Mouse (Mus musculus) spleen, embryonic (tissue): ENCODE measurements around the gene Atxn1.

Source experiments
- CTCF ChIA-PET: fragments of 350-600 bp; sonication (Branson Sonifier 250); formaldehyde crosslinking; loops from one replicate; lab custom pipeline; 2022; lab: Charles Lee

The Atxn1 gene

DNA sequence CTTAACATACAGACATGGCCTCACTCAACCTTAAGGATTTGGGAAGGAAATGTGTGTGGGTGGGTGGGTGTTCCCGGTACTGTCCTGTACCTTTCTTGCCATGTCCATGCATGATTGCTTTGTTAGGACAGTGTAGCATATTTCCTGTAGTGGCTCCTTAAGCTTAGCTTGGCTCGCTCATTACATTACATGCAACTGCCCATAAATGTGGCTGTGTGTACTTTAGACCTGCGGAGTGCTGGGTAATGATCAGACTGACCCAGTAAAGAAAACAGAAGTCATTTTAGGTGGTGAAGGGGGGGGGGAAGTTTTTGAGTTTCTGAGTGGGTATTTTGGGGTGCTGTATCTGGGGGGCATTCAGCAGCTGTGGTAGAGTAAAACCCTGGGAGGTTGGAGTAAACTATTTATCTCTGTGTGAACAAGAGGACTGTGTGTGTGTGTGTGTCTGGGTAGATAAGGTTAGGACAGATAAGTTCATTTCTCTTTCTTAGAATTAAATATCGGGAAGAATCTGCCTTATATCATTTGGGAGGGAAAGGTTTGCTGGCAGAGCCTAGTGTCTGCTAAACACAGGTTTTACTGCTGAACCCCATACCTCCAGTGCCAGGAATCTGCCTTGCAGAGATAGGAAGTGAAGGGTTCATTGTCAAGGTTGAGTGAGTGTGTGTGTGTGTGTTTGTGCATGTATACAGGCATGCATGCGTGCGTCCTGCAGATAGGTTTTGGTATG lies 452.9 kb downstream of the Atxn1 start:
- CTCF ChIA-PET = no interaction called here

GRCm38 (mm10) chr13:45509366-45509765 lies 455.4 kb downstream of the Atxn1 start:
- CTCF ChIA-PET = no interaction called here

DNA sequence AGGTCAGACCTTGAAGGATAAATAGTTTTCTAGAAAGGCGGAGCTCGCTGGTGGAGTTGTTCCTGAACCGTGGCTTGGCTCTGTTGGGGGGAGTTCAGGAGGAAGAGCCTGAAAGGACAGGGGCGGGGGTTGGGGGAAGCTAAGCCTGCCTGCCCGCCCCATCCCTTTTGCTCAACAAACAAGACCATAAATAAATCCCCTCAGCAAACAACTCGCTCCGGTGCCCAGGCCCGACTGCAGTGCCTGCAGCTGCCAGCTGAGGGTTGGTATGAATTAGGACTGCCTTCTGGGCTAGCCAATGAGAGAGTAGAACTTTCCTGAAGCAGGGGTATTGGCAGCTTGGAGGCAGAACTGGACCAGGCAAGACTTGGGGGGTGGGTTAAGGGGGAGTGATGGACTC lies 456.3 kb downstream of the Atxn1 start:
- CTCF ChIA-PET = no interaction called here

- CTCF ChIA-PET = interaction anchor here (0.6 kb wide), 1 partner anchor 17 kb away, joined by 3 read pairs; no protein-coding TSS in a partner anchor
Observed at GRCm38 (mm10) chr13:45507274-45508229, 457.3 kb downstream of the Atxn1 start, which contains the start of gene Gmpr. Gmpr (plus strand) TSS chr13:45507444.

- CTCF ChIA-PET = no interaction called here
Observed at GRCm38 (mm10) chr13:45505546-45505945, 459.3 kb downstream of the Atxn1 start.

- CTCF ChIA-PET = no interaction called here
Observed at GRCm38 (mm10) chr13:45502791-45503190, 462.0 kb downstream of the Atxn1 start.

DNA sequence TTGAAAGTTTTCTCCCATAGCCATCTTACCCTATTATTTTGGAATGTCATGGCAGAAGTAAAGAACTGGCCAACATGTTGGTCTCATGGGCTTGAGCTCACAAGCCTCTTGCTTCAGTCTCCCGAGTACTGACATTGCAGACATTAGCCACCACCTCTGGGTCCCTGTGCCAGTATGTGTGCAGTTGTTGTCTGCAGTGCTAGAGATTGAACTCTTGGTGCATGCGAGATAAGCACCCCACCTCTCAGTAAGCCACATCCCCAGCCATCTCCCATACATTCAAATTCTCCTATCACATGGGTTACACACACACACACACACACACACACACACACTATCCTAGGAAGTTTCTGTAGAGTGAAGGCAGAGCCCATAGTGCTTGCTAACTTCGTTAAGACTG lies 464.9 kb downstream of the Atxn1 start:
- CTCF ChIA-PET = no interaction called here
